ENCODE assay signal across 7 mouse cellular contexts in the genomic region with DNA sequence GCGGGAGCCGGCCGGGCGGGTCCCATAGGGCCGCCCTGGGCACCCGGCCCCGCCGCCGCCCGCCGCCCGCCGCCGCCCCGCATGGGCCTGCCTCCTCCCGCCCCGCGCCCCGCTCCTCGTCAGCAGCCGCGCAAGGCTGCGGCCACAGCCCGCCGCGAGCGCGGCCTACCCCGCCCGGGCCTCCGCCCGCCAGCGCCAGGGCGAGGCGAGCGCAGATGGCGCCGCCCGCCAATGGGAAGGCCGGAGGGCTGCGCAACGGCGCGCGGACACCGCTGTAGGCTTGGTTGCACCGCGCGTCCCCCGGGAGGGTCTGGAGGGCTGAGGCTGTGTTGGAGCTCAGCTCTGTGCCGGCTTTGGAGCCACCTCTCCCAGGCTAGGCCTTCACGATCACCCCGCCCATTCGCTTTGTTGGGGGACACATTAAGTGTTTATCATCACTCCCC. TPM values are rescaled to one million over a fixed set of nuclear protein-coding genes. Genes with fewer than 3 reads are reported as not detected.
DNase-seq lines count a peak whose midpoint lies in the region; ATAC-seq and TF ChIP-seq lines count a peak whose summit lies in the region.

No protein-coding gene starts in this region.

- H3K36me3 ChIP-seq in hindbrain, embryonic 16.5 days (ENCODE audit: control insufficient read depth, insufficient read depth, low read length) = no peaks in the 10 kb centered on the region
- no peaks in the 10 kb centered on the region for H3K36me3 ChIP-seq in limb, embryonic 12.5 days
- no peaks in the 10 kb centered on the region for H3K36me3 ChIP-seq in midbrain, embryonic 12.5 days

- 0% methylated on average over 25 of the region's 54 CpGs for WGBS in hindbrain, embryonic 16.5 days
- WGBS in limb, embryonic 12.5 days = 0% methylated on average over 40 of the region's 54 CpGs
- WGBS in midbrain, embryonic 12.5 days = 0% methylated on average over 35 of the region's 54 CpGs

- H3K4me3 ChIP-seq in gastrocnemius, adult 2 months = peak overlapping the region; percentile 82
- H3K4me3 ChIP-seq in hindbrain, embryonic 16.5 days (ENCODE audit: low read length) = peak overlapping the region; percentile 85
- peak overlapping the region; percentile 87 for H3K4me3 ChIP-seq in limb, embryonic 12.5 days (replicated peaks)
- peak overlapping the region; percentile 78 for H3K4me3 ChIP-seq in midbrain, embryonic 12.5 days

- intact Hi-C loops in gastrocnemius, adult 2 months (cut with DNase I) = loop anchor here (2.0 kb wide), 1 partner anchor 25 kb away; the partner anchor contains the start of gene Dstyk

- peak overlapping the region; percentile 91 for H3K4me2 ChIP-seq in hindbrain, embryonic 16.5 days (ENCODE audit: low read length)
- peak overlapping the region; percentile 93 for H3K4me2 ChIP-seq in limb, embryonic 12.5 days
- H3K4me2 ChIP-seq in midbrain, embryonic 12.5 days (replicated peaks) = peak overlapping the region; percentile 87

- peaks cover 32% of the 10 kb centered on the region for H3K4me1 ChIP-seq in hindbrain, embryonic 16.5 days (ENCODE audit: control insufficient read depth, insufficient read depth, low read depth, low read length)
- peaks cover 31% of the 10 kb centered on the region for H3K4me1 ChIP-seq in limb, embryonic 12.5 days (replicated peaks)
- peaks cover 46% of the 10 kb centered on the region for H3K4me1 ChIP-seq in midbrain, embryonic 12.5 days

- H3K9me3 ChIP-seq in hindbrain, embryonic 16.5 days (ENCODE audit: control insufficient read depth, low read length) = no peaks in the 10 kb centered on the region
- no peaks in the 10 kb centered on the region for H3K9me3 ChIP-seq in limb, embryonic 12.5 days
- no peaks in the 10 kb centered on the region for H3K9me3 ChIP-seq in midbrain, embryonic 12.5 days

- TF ChIP-seq CTCF in gastrocnemius, adult 2 months (IDR thresholded peaks at IDR 0.05) = no peak

- peak overlapping the region; percentile 93 for H3K9ac ChIP-seq in hindbrain, embryonic 16.5 days (ENCODE audit: low read depth, low read length)
- peak overlapping the region; percentile 93 for H3K9ac ChIP-seq in limb, embryonic 12.5 days (replicated peaks)
- peak overlapping the region; percentile 95 for H3K9ac ChIP-seq in midbrain, embryonic 12.5 days (replicated peaks)

- no peaks in the 10 kb centered on the region for H3K27me3 ChIP-seq in hindbrain, embryonic 16.5 days (replicated peaks; ENCODE audit: control insufficient read depth, insufficient read depth, low read length)
- no peaks in the 10 kb centered on the region for H3K27me3 ChIP-seq in limb, embryonic 12.5 days
- H3K27me3 ChIP-seq in midbrain, embryonic 12.5 days = no peaks in the 10 kb centered on the region; the same call in 1 of the 2 replicates

- DNase-seq in adrenal gland, adult 2 months = peak; percentile 82
- peak; percentile 92 to 93 for DNase-seq in cerebellum, postnatal 25 days
- peak; percentile 91 for DNase-seq in gastrocnemius, adult 2 months
- DNase-seq in spleen, adult 18-20 months = peak; percentile 17 to 41

- ATAC-seq in hindbrain, embryonic 16.5 days = peak; percentile 96
- peak; percentile 95 for ATAC-seq in limb, embryonic 12.5 days (ENCODE audit: insufficient number of reproducible peaks, insufficient read depth, low FRiP score, low TSS enrichment, low read depth)
- peak; percentile 96 for ATAC-seq in midbrain, embryonic 12.5 days (ENCODE audit: low FRiP score, low read depth)

- peak overlapping the region; percentile 90 for H3K27ac ChIP-seq in gastrocnemius, adult 2 months
- peak overlapping the region; percentile 91 for H3K27ac ChIP-seq in hindbrain, embryonic 16.5 days (ENCODE audit: low read depth, low read length)
- peak overlapping the region; percentile 80 for H3K27ac ChIP-seq in limb, embryonic 12.5 days
- H3K27ac ChIP-seq in midbrain, embryonic 12.5 days (replicated peaks) = peak overlapping the region; percentile 88

RNA-seq across cellular contexts. Expression of gene Tmcc2, which starts 0.5 kb away (rescaled TPM):
- 10 to 100 TPM in 1 of 2 experiments, 1 to 10 TPM in 1; 6.4 to 11.2 TPM for total RNA-seq in adrenal gland, adult 2 months (2021)
- polyA plus RNA-seq in adrenal gland, adult 2 months (2012; rRNA removed) = 12.2 and 15.4 TPM in 2 replicates
- 10 to 100 TPM; 29.4 to 40.8 TPM for total RNA-seq in gastrocnemius, adult 2 months (2021)
- polyA plus RNA-seq in hindbrain, embryonic 16.5 days (2015; fragmentation: Nextera tagmentation; extraction: Ambion mirVana) = 26.6 and 35.5 TPM in 2 replicates
- 17.7 and 19.0 TPM in 2 replicates for polyA plus RNA-seq in limb, embryonic 12.5 days (2016; fragmentation: Nextera tagmentation; extraction: Ambion mirVana)
- 35.4 and 36.8 TPM in 2 replicates for polyA plus RNA-seq in midbrain, embryonic 12.5 days (2016; fragmentation: Nextera tagmentation; extraction: Ambion mirVana)

RNA-seq across cellular contexts. Expression of gene Dstyk, which starts 25.8 kb away (rescaled TPM):
- 10 to 100 TPM; 19.9 to 23.7 TPM for total RNA-seq in adrenal gland, adult 2 months (2021)
- polyA plus RNA-seq in adrenal gland, adult 2 months (2012; rRNA removed) = 11.7 and 15.5 TPM in 2 replicates
- 10 to 100 TPM in 1 of 2 experiments, 1 to 10 TPM in 1; 9.7 to 11.1 TPM for total RNA-seq in gastrocnemius, adult 2 months (2021)
- polyA plus RNA-seq in hindbrain, embryonic 16.5 days (2015; fragmentation: Nextera tagmentation; extraction: Ambion mirVana) = 7.9 and 9.7 TPM in 2 replicates
- 21.2 and 21.3 TPM in 2 replicates for polyA plus RNA-seq in limb, embryonic 12.5 days (2016; fragmentation: Nextera tagmentation; extraction: Ambion mirVana)
- polyA plus RNA-seq in midbrain, embryonic 12.5 days (2016; fragmentation: Nextera tagmentation; extraction: Ambion mirVana) = 17.6 and 17.9 TPM in 2 replicates

Comparison
In these comparisons a context has a peak if more than half of its experiments do, and no peak if none do; other contexts are left out.
1. Peak in every context shown above with its lines: DNase-seq, ATAC-seq, H3K4me3 ChIP-seq and H3K27ac ChIP-seq.
2. DNase-seq: peak in every context shown above with its lines; median percentile 92 in cerebellum, postnatal 25 days; 91 in gastrocnemius, adult 2 months; 82 in adrenal gland, adult 2 months; 29 in spleen, adult 18-20 months.